Mouse (Mus musculus) spleen, postnatal 10 days (tissue): ENCODE results near the gene Ints7.

Experiments used
- DNase-seq, 2 experiments: peaks; one replicate each; pipeline ENCODE4 v3.0.0; 2021 to 2022; ENCODE audit warnings: low spot score in 2 of 2

Ints7 gene

DNA sequence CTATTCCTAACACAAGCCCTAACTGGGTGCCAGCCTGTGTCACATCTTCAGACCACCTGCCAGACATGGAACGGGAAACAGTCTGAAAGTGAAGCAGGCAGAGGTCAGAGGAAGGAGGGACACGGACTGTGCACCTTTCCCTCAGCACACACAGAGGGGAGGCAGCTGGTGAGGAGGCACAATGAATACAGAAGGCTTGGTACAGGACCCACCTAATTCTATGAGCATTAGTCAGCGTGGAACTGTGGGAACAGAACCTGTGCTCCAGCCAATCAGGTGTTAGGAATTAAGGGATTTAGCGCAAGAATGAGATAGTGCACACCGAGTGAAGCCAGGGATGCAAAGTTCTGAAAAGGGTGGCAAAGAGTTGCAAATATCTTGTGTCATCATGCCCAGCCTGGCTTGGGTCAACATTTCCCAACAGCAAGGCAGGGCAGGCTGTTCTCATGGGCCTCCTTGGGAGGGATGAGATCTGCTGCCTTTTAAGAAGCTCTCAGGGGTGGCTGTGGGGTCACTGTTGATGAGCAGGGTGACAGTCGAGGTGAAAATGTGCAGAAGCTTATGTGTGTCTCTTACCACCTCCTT, 57.2 kb downstream of the Ints7 start:
- DNase-seq = no peak

GRCm38 (mm10) chr1:191634116-191634515, 58.7 kb downstream of the Ints7 start:
- no peak for DNase-seq

GRCm38 (mm10) chr1:191638404-191638803, 63.0 kb downstream of the Ints7 start:
- DNase-seq = no peak

DNA sequence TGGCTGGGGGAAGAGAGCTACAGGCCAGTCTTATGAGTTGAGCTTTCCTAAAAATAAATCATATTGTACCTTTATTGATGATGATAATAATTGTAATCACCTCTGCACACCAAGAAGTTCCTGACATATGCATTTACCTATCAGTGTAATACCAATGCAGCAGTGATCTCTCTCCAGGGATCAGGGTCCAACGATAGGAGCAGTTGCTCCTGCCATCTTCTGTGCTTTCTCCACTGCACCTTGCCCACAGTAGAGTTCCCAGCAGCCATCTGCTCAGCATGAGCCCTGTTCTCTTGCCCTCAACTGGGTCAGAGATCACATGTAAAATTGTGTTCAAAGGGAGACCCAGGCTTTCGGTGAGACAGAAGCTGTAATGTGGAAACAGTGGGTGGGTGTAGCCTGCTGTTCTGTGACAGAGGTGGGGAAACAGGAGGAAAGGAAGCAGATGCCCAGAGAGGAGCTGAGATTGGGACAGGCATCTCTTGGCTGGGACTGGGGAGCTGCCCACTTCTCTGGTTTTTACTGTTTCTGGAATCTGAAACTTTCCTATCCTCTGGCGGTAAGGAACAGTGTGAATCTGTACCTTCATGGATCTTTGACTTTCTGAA, 63.9 kb downstream of the Ints7 start:
- DNase-seq = no peak

- DNase-seq = no peak
Observed at GRCm38 (mm10) chr1:191640146-191640545, 64.7 kb downstream of the Ints7 start.

- DNase-seq = no peak
Observed at GRCm38 (mm10) chr1:191640848-191641247, 65.4 kb downstream of the Ints7 start.

DNA sequence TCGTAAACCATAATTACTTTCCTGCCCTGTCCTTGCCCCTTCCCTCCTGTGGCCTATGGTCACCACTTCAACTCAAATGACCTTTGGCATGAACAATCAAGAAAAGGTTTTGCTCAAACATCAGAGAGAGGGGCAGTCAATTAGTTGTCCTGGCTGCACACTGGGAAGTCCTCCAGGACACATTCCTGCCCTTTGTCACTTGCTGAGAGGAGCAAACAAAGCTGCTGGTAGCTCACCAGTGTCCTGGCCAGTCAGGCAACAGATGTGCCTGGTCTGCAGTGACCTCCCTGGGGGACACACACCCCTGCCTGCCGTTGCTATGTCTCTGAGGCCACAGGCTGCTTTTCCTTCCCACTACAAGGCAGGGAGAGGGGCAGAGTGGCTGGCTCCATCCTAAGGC, 66.0 kb downstream of the Ints7 start:
- DNase-seq = no peak

DNA sequence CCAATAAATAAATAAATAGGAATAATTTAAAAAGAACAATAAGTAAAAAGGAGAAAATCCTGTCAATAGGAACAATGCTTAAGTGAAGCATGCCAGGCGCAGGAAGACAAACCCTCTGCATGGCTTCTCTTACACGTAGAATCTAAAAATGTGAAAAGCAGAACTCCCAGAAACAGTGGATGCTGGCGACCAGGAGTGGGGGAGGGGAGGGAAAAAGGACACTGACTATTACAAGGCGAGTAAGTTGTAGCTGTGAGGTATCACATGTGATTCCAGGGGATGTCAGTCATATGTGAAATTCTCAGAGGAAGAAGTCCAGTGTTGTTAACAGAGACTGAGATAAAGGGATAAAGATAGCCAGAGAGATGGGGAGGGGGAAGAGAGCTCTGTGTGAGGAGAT, 67.5 kb downstream of the Ints7 start:
- DNase-seq = no peak

GRCm38 (mm10) chr1:191645921-191646320, 70.5 kb downstream of the Ints7 start:
- DNase-seq = no peak

GRCm38 (mm10) chr1:191647590-191647989, 72.2 kb downstream of the Ints7 start:
- no peak for DNase-seq

DNA sequence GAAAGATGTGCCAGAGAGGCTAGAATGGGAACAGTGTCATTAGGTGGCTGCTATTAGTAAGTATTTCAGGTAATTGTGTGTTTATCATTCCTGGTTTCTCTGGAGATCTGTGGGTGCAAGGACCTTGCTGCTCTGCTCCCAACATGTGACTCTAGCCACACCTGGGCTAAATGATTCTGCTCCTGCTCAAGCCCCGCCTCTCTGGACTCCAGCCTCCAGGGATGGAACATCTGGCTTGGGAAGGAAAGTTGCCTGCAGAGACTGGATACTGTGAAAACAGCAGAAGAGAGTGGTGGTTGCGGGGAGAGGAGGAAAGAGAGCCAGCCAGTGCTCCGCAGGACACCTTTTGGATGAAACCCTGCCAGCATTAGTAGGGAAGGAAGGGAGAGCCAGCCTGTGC, 84.0 kb downstream of the Ints7 start:
- no peak for DNase-seq

DNA sequence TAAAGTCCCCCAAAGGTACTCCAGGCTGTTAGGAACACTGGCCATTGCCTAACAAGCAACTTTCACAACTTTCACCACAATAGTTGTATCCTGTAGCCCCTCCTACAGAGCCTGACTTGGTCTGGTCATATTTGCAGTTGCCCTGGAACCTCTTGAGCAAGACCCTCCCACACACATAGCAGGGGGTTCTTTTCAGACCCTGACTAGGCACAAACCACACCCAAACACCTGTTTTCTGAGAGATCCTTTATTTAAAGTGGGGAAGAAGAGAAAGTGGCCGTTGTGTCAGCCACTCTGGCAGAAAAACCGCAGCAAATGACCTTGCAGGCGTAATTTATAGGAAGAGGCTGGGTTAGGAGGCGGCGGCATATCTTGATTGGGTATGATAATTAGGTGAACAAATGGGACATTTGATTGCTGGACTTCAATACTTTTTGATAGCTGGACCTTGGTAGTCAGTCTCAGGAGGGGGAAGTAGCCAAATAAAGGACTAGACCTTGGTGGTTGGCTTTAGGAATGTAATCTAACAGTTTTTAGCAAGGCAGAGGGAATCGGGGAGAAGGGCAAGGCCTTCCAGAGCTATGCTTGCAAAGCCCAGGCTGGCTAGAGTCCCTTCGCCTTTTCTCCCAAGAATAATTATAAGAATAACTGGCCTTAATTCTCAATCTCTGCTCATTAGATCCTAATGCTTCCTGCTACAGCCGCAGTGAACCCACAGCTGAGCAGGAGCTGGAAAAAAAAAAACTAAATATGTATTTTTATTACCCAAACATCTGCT, 85.8 kb downstream of the Ints7 start:
- no peak for DNase-seq

DNA sequence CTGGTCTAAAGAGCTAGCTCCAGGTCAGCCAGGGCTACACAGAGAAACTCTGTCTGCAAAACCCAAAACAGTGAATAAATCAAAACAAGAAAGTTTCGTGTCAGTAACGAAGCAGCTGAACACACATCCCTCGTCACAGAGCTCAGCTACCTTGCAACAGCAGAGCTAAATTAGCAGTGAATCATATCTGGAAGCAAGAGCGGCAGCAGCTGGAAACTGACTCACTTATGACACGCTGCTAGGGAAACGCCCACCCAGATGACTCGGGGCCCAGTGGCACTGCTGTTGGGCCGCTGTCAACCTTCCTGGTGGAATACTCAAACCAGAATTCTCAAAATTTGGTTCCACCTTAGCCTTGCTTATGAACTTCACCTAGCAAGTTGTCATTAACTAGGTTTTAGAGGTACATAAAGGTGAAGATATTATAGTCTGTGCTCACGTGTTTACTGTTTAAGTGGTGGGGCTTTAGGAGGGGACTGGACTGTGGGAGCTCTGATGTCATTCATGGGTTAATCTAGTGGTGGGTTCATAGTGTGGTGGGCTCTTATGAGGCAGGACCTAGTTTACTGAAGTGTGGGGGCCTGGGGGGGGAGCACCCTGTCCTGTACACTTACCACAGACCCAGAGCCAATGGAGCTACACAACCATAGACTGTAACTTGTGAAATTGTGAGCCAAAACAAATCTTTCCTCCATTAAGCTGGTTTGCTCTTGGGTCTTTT, 86.9 kb downstream of the Ints7 start:
- no peak for DNase-seq

- no peak for DNase-seq
Observed at GRCm38 (mm10) chr1:191662899-191663500, 87.6 kb downstream of the Ints7 start.

DNA sequence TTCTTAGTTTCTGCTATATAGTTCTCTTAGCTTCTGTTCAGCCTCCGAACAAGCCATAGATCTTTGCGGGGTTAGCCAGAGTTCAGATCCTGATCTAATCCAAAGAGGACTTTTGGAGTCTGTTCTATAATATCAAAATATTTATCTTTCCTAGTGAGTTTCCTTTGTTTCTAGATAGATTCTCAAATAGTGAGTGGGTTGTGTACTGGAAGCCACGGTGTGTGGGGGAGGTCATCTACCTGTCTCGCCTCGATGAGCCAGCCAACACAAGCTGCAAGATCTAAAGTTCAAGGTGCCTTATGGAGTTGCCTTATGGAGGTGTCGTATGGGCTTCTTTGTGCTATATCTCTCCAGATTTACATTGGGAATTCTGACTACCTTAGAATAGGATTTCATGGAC, 88.2 kb downstream of the Ints7 start:
- DNase-seq = no peak

DNA sequence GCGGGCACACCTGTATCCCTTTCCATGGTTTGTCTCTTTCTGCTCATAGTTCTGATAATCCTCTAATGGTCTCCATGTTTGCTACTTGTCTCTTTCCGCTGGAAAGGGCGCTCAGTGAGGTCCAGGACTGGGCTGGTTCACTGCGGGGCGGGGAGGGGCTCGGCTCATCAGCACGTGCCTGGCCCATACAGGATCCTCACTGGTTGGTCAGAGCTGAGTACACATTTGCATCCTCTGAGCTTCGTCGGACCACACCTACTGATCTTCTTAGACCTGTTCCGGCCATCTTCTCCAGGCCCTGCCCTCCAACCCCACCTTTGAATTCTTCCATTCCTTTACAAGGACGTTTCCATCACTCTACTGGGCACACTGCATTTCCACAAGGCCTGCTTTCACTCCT, 90.9 kb downstream of the Ints7 start:
- no peak for DNase-seq

DNA sequence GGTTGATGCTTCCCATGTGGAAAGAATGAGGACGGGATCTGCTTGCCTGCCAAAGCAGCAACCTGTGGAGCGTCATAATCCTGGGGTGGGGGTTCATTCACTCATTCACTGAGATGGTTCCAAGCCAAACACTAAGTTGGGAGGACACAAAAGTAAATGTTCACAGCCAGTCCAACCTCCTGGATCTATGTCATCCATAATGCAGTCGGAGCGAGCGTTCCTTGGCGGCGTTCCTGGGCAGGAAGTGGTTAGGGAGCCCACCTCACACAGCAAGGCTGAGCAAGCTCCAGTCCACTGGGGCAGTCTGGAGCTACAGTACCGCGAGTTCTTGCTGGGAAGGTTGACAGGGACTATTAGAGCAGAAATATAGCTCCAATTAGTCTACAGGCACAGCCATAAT, 92.6 kb downstream of the Ints7 start:
- no peak for DNase-seq
